Mouse (Mus musculus) forebrain, embryonic 16.5 days (tissue): ENCODE data around the gene Wdr95. TPM values are rescaled to one million over a fixed set of nuclear protein-coding genes. Genes with fewer than 3 reads are reported as not detected.

Experiments
- ATAC-seq: fragments of 200-750 bp; cut with Nextera tagmentation; 2 replicates; pipeline ENCODE4 v1.8.0; 2017; ENCODE audit warnings: mild to moderate bottlenecking, moderate library complexity
- H3K27ac ChIP-seq: fragments of 300-500 bp; sonication (generic); 2 replicates; pipeline ENCODE4 v1.5.1; 2014; ENCODE audit warnings: low read length, control low read depth
- H3K27me3 ChIP-seq: fragments of 300-500 bp; sonication (generic); replicated peaks from 2 replicates; pipeline ENCODE4 v1.6.1; 2014; ENCODE audit warnings: low read length; ENCODE audit not compliant: control insufficient read depth, insufficient read depth
- H3K36me3 ChIP-seq: fragments of 300-500 bp; sonication (generic); 2 replicates; pipeline ENCODE4 v1.6.1; 2014; ENCODE audit not compliant: control insufficient read depth, insufficient read depth
- H3K4me1 ChIP-seq: fragments of 300-500 bp; sonication (generic); replicated peaks from 2 replicates; pipeline ENCODE4 v1.6.1; 2014; ENCODE audit warnings: low read length; ENCODE audit not compliant: control insufficient read depth, insufficient read depth
- H3K4me2 ChIP-seq: fragments of 300-500 bp; sonication (generic); 2 replicates; pipeline ENCODE4 v1.6.1; 2014; ENCODE audit warnings: mild to moderate bottlenecking, low read length, control low read depth
- H3K4me3 ChIP-seq: fragments of 300-500 bp; sonication (generic); replicated peaks from 2 replicates; pipeline ENCODE4 v1.5.1; 2014; ENCODE audit warnings: mild to moderate bottlenecking, low read length, control low read depth
- H3K9ac ChIP-seq: fragments of 300-500 bp; sonication (generic); replicated peaks from 2 replicates; pipeline ENCODE4 v1.6.1; 2014; ENCODE audit warnings: low read depth, low read length, control low read depth
- H3K9me3 ChIP-seq: fragments of 300-500 bp; sonication (generic); 2 replicates; pipeline ENCODE4 v1.6.1; 2016; ENCODE audit warnings: low read length; ENCODE audit not compliant: control insufficient read depth
- WGBS: fragments of 180-500 bp; shearing (Covaris S2); extraction: QIAGEN DNeasy Blood & Tissue Kit; methylation state at CpG from one replicate; pipeline ENCODE4 v1.1.7; 2014; 5-methylcytosine and 5-hydroxymethylcytosine counted together
- polyA plus RNA-seq: library from polyadenylated mRNA; unstranded; fragments of >200 nt; fragmentation: Nextera tagmentation; extraction: Ambion mirVana; gene quantifications from 2 replicates; pipeline ENCODE4 v1.2.1, GENCODE M21; 2015

Gene Wdr95
- polyA plus RNA-seq, 1 experiment from 2014 or later, result 0.14 TPM

DNA sequence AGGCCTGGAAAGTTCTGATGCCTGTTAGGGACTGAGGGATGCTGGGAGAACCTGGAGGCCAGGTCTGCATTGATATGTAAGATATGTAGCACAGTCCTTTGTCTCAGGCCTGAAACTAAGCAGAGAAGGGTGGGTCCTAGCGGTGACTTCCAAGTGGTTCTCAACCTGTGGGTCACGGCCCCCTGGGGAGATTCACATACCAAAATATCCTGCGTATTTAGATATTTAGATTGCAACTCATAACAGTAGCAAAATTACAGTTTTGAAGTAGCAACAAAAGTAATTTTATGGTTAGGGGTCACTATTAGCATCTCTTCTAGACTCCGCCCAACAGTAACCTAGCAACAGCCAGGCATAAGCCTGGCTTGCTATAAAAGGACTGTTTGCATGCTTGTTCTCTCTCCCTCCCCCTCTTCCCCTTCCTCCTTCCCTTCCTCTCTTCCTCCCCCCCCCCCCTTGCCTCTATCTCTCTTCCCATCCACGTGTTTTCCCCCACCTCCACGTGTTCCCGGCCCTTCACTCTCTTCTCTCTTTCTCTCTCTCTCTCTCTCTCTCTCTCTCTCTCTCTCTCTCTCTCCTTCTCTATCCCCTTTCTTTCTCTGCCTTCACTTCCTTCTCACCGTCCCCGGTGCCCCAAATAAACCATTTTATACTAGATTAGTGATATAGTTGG is 130.4 kb downstream of the Wdr95 start:
- Histone ChIP-seq H3K4me2 (no peak overlapping the region), H3K9me3 (0 out of 2 replicates have a peak, but pooled peaks cover 2% of the 10 kb centered on the region), H3K27ac (no peak overlapping the region), H3K9ac (no peak overlapping the region), H3K4me3 (no peak overlapping the region), H3K36me3 (no peaks in the 10 kb centered on the region), H3K27me3 (no peaks in the 10 kb centered on the region), H3K4me1 (no peaks in the 10 kb centered on the region)
- WGBS, result 72% methylated on average over 9 of the region's 9 CpGs
- no peak for ATAC-seq

GRCm38 (mm10) chr5:149659414-149659780 is 130.9 kb downstream of the Wdr95 start:
- no peak overlapping the region for H3K4me2 ChIP-seq
- H3K27ac ChIP-seq, result no peak overlapping the region
- no peaks in the 10 kb centered on the region for H3K4me1 ChIP-seq
- H3K4me3 ChIP-seq, result no peak overlapping the region
- 75% methylated on average over 9 of the region's 9 CpGs for WGBS
- no peaks in the 10 kb centered on the region for H3K27me3 ChIP-seq
- no peak overlapping the region for H3K9ac ChIP-seq
- no peaks in the 10 kb centered on the region for H3K36me3 ChIP-seq
- ATAC-seq, result no peak
- 0 out of 2 replicates have a peak, but pooled peaks cover 2% of the 10 kb centered on the region for H3K9me3 ChIP-seq

DNA sequence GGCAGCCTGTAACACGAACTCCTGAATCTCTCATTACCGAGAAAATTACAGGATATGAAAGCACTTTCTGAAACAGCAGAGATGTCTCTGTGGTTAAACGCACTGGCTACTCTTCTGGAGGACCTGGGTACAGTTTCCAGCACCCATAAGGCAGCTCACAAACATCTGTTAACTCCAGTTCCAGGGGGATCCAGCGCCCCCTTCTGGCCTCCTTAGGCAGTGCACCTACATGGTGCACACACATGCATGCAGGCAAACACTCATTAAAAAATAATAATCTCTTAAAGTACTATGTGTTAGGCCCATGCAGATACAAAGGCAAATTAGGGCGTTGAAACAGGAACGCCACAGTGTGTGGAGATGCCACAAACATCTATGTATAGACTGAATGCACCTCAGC is 132.9 kb downstream of the Wdr95 start:
- WGBS, result 94% methylated on average over 6 of the region's 6 CpGs
- Histone ChIP-seq H3K4me1 (no peaks in the 10 kb centered on the region), H3K9ac (no peak overlapping the region), H3K9me3 (0 out of 2 replicates have a peak, but pooled peaks cover 2% of the 10 kb centered on the region), H3K4me3 (no peak overlapping the region), H3K27me3 (no peaks in the 10 kb centered on the region), H3K27ac (no peak overlapping the region), H3K36me3 (no peaks in the 10 kb centered on the region), H3K4me2 (no peak overlapping the region)
- no peak for ATAC-seq

Other genes starting within 250 kb of the Wdr95 start
- 1.3 and 1.7 TPM in 2 replicates for gene Medag, start 116.9 kb upstream of the Wdr95 start, polyA plus RNA-seq
- gene Tex26, start 89.0 kb upstream of the Wdr95 start, polyA plus RNA-seq, result 1.1 and 1.3 TPM in 2 replicates
- 117 and 122 TPM in 2 replicates for gene Hsph1, start 107.7 kb downstream of the Wdr95 start, polyA plus RNA-seq
- gene B3glct, start 149.6 kb downstream of the Wdr95 start, polyA plus RNA-seq, result 13.4 and 14.4 TPM in 2 replicates